Comparison of ENCODE assay signal across 12 mouse cellular contexts in the genomic region with DNA sequence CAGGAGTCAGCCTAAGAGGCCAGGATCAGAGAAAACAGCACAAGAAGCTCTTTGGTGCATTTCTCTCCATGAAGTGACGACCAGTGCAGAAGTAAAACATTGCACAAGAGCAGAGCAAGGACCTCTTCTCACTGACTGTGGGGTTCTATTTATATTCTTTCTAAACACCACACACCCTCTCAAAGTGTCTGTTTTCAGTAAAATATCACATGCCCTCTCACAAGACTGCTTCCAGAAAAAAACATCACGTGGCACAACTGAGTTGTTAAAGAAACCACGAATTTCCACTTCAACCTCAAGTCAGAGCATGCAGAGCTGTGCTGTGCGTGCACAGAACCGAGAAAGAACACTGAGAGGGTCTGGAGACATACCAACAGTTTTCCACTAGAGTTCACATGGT. TPM values are rescaled to one million over a fixed set of nuclear protein-coding genes. Genes with fewer than 3 reads are reported as not detected.
DNase-seq lines count a peak whose midpoint lies in the region; ATAC-seq and TF ChIP-seq lines count a peak whose summit lies in the region.
"Had no signal": no experiment of that assay in that cellular context is flagged by ENCODE, and none has a peak within 500 bp of the region (broad histone marks: within the 10 kb centered on the region; RNA-seq: fewer than 3 reads in every experiment).

No protein-coding gene starts in this region.

- H3K27ac ChIP-seq in brown adipose tissue, adult 24 weeks (replicated peaks; ENCODE audit: low read depth, low read length): peak overlapping the region; percentile 63; the same call in 1 of the 2 replicates
- peak overlapping the region; percentile 96 for H3K27ac ChIP-seq in macrophage
- no peak overlapping the region for H3K27ac ChIP-seq in hindbrain, postnatal 0 days
- H3K27ac ChIP-seq: stomach, embryonic 15.5 days had no signal

- H3K4me2 ChIP-seq in hindbrain, postnatal 0 days (ENCODE audit: low read depth, low read length): no peak overlapping the region
- H3K4me2 ChIP-seq: stomach, embryonic 15.5 days had no signal

- TF ChIP-seq CTCF in hindbrain, postnatal 0 days (IDR thresholded peaks at IDR 0.05; ENCODE audit: low read depth): no peak

- no peak overlapping the region for H3K4me3 ChIP-seq in brown adipose tissue, adult 24 weeks (ENCODE audit: insufficient read depth, low read depth, low read length)
- no peak overlapping the region for H3K4me3 ChIP-seq in macrophage (ENCODE audit: inconsistent target)
- H3K4me3 ChIP-seq in hindbrain, postnatal 0 days (ENCODE audit: low read length): no peak overlapping the region
- H3K4me3 ChIP-seq: erythroblast, embryonic 14.5 days; megakaryocyte, embryonic 14.5 days; stomach, embryonic 15.5 days had no signal

- no peaks in the 10 kb centered on the region for H3K9me3 ChIP-seq in hindbrain, postnatal 0 days (ENCODE audit: low read length)
- H3K9me3 ChIP-seq: stomach, embryonic 15.5 days had no signal

- H3K79me2 ChIP-seq in macrophage (ENCODE audit: inconsistent target): no peaks in the 10 kb centered on the region

- H3K9ac ChIP-seq in hindbrain, postnatal 0 days (replicated peaks; ENCODE audit: low read length): no peak overlapping the region
- H3K9ac ChIP-seq: stomach, embryonic 15.5 days had no signal

- no peaks in the 10 kb centered on the region for H3K36me3 ChIP-seq in macrophage (ENCODE audit: inconsistent target)
- no peaks in the 10 kb centered on the region for H3K36me3 ChIP-seq in hindbrain, postnatal 0 days (ENCODE audit: insufficient read depth, low read length)
- H3K36me3 ChIP-seq: stomach, embryonic 15.5 days had no signal

- no peaks in the 10 kb centered on the region for H3K27me3 ChIP-seq in hindbrain, postnatal 0 days (ENCODE audit: insufficient read depth, low read length)
- H3K27me3 ChIP-seq: stomach, embryonic 15.5 days had no signal

- peak; percentile 83 for DNase-seq in layer of hippocampus, adult 9-11 months
- no peak for DNase-seq in layer of hippocampus, postnatal 36 days
- DNase-seq in CD8-positive naive resting alpha-beta T cell, adult 2 months (ENCODE audit: low read depth in 2 of 2, low spot score in 2 of 2): peak; percentile 25 to 42
- DNase-seq in neural tube, embryonic 10.5 days (ENCODE audit: extremely low spot score, low spot score): no peak
- DNase-seq in hindbrain, postnatal 0 days (ENCODE audit: low spot score): no peak
- DNase-seq in adrenal gland, adult (ENCODE audit: inconsistent age in 2 of 2, low spot score in 1 of 2): no peak

- 3% methylated on average over 5 of the region's 5 CpGs for WGBS in macrophage (ENCODE audit: missing documents)
- WGBS in hindbrain, postnatal 0 days: 72% methylated on average over 5 of the region's 5 CpGs

- no peak for ATAC-seq in hindbrain, postnatal 0 days

- H3K4me1 ChIP-seq in brown adipose tissue, adult 24 weeks (ENCODE audit: control insufficient read depth, insufficient read depth, insufficient read length, low read length): no peaks in the 10 kb centered on the region
- no peaks in the 10 kb centered on the region for H3K4me1 ChIP-seq in hindbrain, postnatal 0 days (ENCODE audit: insufficient read depth, low read length)
- H3K4me1 ChIP-seq: megakaryocyte, embryonic 14.5 days; stomach, embryonic 15.5 days had no signal

RNA-seq across cellular contexts. Expression of a gene that starts 54.0 kb away (rescaled TPM):
- under 1 TPM; 0.10 to 0.15 TPM for total RNA-seq in layer of hippocampus, postnatal 36 days (2021)
- not detected in 2 replicates for polyA plus RNA-seq in brown adipose tissue, adult 24 weeks (2012; ENCODE audit: insufficient read depth, insufficient read length, missing spikeins)
- not detected for total RNA-seq in macrophage (2018; cell fraction: chromatin; rRNA removed)
- not detected for total RNA-seq in macrophage (2018; cell fraction: cytosol; rRNA removed)
- total RNA-seq in macrophage (2018; cell fraction: nucleus; rRNA removed): under 1 TPM in 1 of 26 experiments, not detected in 25; 0.27 TPM
- polyA plus RNA-seq in macrophage (2018): not detected in 3 replicates
- total RNA-seq in hindbrain, postnatal 0 days (2014; rRNA removed): 0.29 and 0.99 TPM in 2 replicates
- polyA plus RNA-seq in hindbrain, postnatal 0 days (2015; fragmentation: Nextera tagmentation; extraction: Ambion mirVana): 0.21 and 0.36 TPM in 2 replicates
- polyA plus RNA-seq: erythroblast, embryonic 14.5 days; intestine, embryonic 14.5 days; stomach, embryonic 15.5 days had no signal

Comparison
In these comparisons a context has a peak if more than half of its experiments do, and no peak if none do; other contexts are left out.
1. DNase-seq: peak in layer of hippocampus, adult 9-11 months (single experiment) and CD8-positive naive resting alpha-beta T cell, adult 2 months (2 of 2); none in layer of hippocampus, postnatal 36 days (0 of 2), neural tube, embryonic 10.5 days (single experiment), hindbrain, postnatal 0 days (single experiment) and adrenal gland, adult (0 of 2).